15 mouse cellular contexts compared by ENCODE assay signal in genomic region chr7:55891797-55892196, GRCm38 (mm10). TPM values are rescaled to one million over a fixed set of nuclear protein-coding genes. Genes with fewer than 3 reads are reported as not detected.
A peak's percentile ranks its signal among the peaks of the same experiment; 100 is the strongest.
DNase-seq lines count a peak whose midpoint lies in the region; ATAC-seq and TF ChIP-seq lines count a peak whose summit lies in the region.
"Had no signal": no experiment of that assay in that cellular context is flagged by ENCODE, and none has a peak within 500 bp of the region (broad histone marks: within the 10 kb centered on the region; RNA-seq: fewer than 3 reads in every experiment).

No protein-coding gene starts in this region.

- peak overlapping the region; percentile 78 for H3K27ac ChIP-seq in layer of hippocampus, adult 2 months
- no peak overlapping the region for H3K27ac ChIP-seq in liver, embryonic 12.5 days
- H3K27ac ChIP-seq: embryonic facial prominence, embryonic 10.5 days; forebrain, embryonic 10.5 days; hindbrain, postnatal 0 days; stomach, embryonic 15.5 days had no signal

- WGBS in liver, embryonic 12.5 days (ENCODE audit: insufficient replicate concordance): 81% methylated on average over 11 of the region's 11 CpGs

- H3K9me3 ChIP-seq in liver, embryonic 12.5 days (replicated peaks): no peaks in the 10 kb centered on the region
- H3K9me3 ChIP-seq: embryonic facial prominence, embryonic 10.5 days; forebrain, embryonic 10.5 days; stomach, embryonic 15.5 days had no signal

- H3K36me3 ChIP-seq in liver, embryonic 12.5 days: peaks cover 53% of the 10 kb centered on the region

- peak in 1 of 2 experiments; percentile 32 for DNase-seq in layer of hippocampus, adult 2 months (ENCODE audit: low spot score in 2 of 2)
- no peak for DNase-seq in layer of hippocampus, adult 9-10 months (ENCODE audit: low spot score)
- peak; percentile 87 for DNase-seq in ES-CJ7 (ENCODE audit: low read depth, low spot score)
- peak; percentile 20 for DNase-seq in induced T-regulatory cell, adult 2 months (ENCODE audit: low read depth)
- peak; percentile 67 for DNase-seq in lung, postnatal 25 days (ENCODE audit: low spot score)
- no peak for DNase-seq in thymus, postnatal 10 days (ENCODE audit: low spot score in 2 of 2)
- no peak for DNase-seq in urinary bladder, postnatal 14 days (ENCODE audit: low spot score)
- DNase-seq: cerebellum, adult 9-10 months; gastrocnemius, postnatal 10 days; lung, embryonic 14.5 days had no signal

- TF ChIP-seq CTCF in layer of hippocampus, adult 2 months (conservative IDR thresholded peaks at IDR 0.05): no peak

- H3K4me1 ChIP-seq in liver, embryonic 12.5 days: no peaks in the 10 kb centered on the region
- H3K4me1 ChIP-seq: embryonic facial prominence, embryonic 10.5 days; forebrain, embryonic 10.5 days; stomach, embryonic 15.5 days had no signal

- H3K27me3 ChIP-seq in liver, embryonic 12.5 days (replicated peaks): no peaks in the 10 kb centered on the region
- H3K27me3 ChIP-seq: stomach, embryonic 15.5 days had no signal

- no peak for ATAC-seq in liver, embryonic 12.5 days
- ATAC-seq: hindbrain, postnatal 0 days had no signal

- H3K4me2 ChIP-seq in liver, embryonic 12.5 days: no peak overlapping the region
- H3K4me2 ChIP-seq: lung, embryonic 14.5 days; stomach, embryonic 15.5 days had no signal

- no peak overlapping the region for H3K9ac ChIP-seq in liver, embryonic 12.5 days
- H3K9ac ChIP-seq: lung, embryonic 14.5 days; stomach, embryonic 15.5 days had no signal

- H3K4me3 ChIP-seq in layer of hippocampus, adult 2 months: no peak overlapping the region
- no peak overlapping the region for H3K4me3 ChIP-seq in liver, embryonic 12.5 days
- H3K4me3 ChIP-seq: embryonic facial prominence, embryonic 10.5 days; forebrain, embryonic 10.5 days; stomach, embryonic 15.5 days had no signal

RNA-seq across cellular contexts. Expression of gene Cyfip1, which starts 50.3 kb away (rescaled TPM):
- 100 to 1,000 TPM; 117 to 130 TPM for total RNA-seq in layer of hippocampus, adult 2 months (2021)
- polyA plus RNA-seq in liver, embryonic 12.5 days (2016; fragmentation: Nextera tagmentation; extraction: Ambion mirVana): 29.6 and 30.1 TPM in 2 replicates

Comparison
In these comparisons a context has a peak if more than half of its experiments do, and no peak if none do; other contexts are left out.
1. DNase-seq: peak in ES-CJ7 (single experiment), induced T-regulatory cell, adult 2 months (single experiment) and lung, postnatal 25 days (single experiment); none in layer of hippocampus, adult 9-10 months (single experiment), thymus, postnatal 10 days (0 of 2) and urinary bladder, postnatal 14 days (single experiment).